Mouse (Mus musculus) G1E (cell line): ENCODE measurements around the gene 2610301B20Rik.

Experiments
- CTCF ChIP-seq: IDR thresholded peaks from 2 replicates; pipeline ENCODE4 v1.5.1; 2012; ENCODE audit warnings: low read depth, low read length, inconsistent platforms, mixed read lengths
- GATA1 ChIP-seq: IDR thresholded peaks from 2 replicates; pipeline ENCODE4 v1.6.1; 2012; ENCODE audit warnings: borderline replicate concordance, low read length, inconsistent platforms, mixed read lengths
- GATA2 ChIP-seq: IDR thresholded peaks from 2 replicates; pipeline ENCODE4 v1.6.1; 2012; ENCODE audit warnings: low read depth, low read length, inconsistent platforms, borderline replicate concordance
- POLR2AphosphoS5 ChIP-seq: IDR thresholded peaks from 2 replicates; pipeline ENCODE4 v1.6.1; 2012; ENCODE audit warnings: low read depth, low read length, inconsistent platforms; ENCODE audit not compliant: insufficient replicate concordance
- TAL1 ChIP-seq: conservative IDR thresholded peaks from 2 replicates; pipeline ENCODE4 v1.6.1; 2012; ENCODE audit warnings: low read depth, low read length, inconsistent platforms, mixed read lengths

- TF ChIP-seq CTCF = no peak
- TF ChIP-seq TAL1 = no peak
- no peak for TF ChIP-seq GATA1
- TF ChIP-seq GATA2 = no peak
- TF ChIP-seq POLR2AphosphoS5 = no peak
These were observed 13.5 kb upstream of the 2610301B20Rik start for GRCm38 (mm10) chr4:10860825-10861224.
